Mouse (Mus musculus): ENCODE results near the gene Sox21. TPM values are rescaled to one million over a fixed set of nuclear protein-coding genes. Genes with fewer than 3 reads are reported as not detected.

Sox21 gene
- polyA plus RNA-seq (2015; fragmentation: Nextera tagmentation; extraction: Ambion mirVana) = 6.4 and 8.0 TPM in 2 replicates

GRCm38 (mm10) chr14:118236886-118237289, at the start of gene Sox21:
Gene Sox21, minus strand, starts transcription at chr14:118237030.
- Histone ChIP-seq H3K9me3 (replicated peaks; ENCODE audit: control insufficient read depth, low read length, poor library complexity, severe bottlenecking) (no peaks in the 10 kb centered on the region), H3K27me3 (ENCODE audit: control insufficient read depth, insufficient read depth, low read depth, low read length) (peaks cover 5% of the 10 kb centered on the region)
- peak; percentile 82 for ATAC-seq

GRCm38 (mm10) chr14:118286096-118286495, 49.3 kb upstream of the Sox21 start:
- H3K9me3 ChIP-seq (replicated peaks; ENCODE audit: control insufficient read depth, low read length, poor library complexity, severe bottlenecking) = no peaks in the 10 kb centered on the region
- H3K36me3 ChIP-seq (ENCODE audit: control insufficient read depth, insufficient read depth, low read length) = no peaks in the 10 kb centered on the region
- H3K27ac ChIP-seq (ENCODE audit: low read length) = no peak overlapping the region
- H3K4me2 ChIP-seq (ENCODE audit: low read length) = no peak overlapping the region
- H3K27me3 ChIP-seq (ENCODE audit: control insufficient read depth, insufficient read depth, low read depth, low read length) = no peaks in the 10 kb centered on the region
- H3K9ac ChIP-seq (ENCODE audit: low read depth, low read length) = no peak overlapping the region
- ATAC-seq = no peak
- H3K4me1 ChIP-seq (ENCODE audit: control insufficient read depth, insufficient read depth, low read length) = no peaks in the 10 kb centered on the region
- WGBS = 94% methylated on average over 2 of the region's 2 CpGs
- no peak overlapping the region for H3K4me3 ChIP-seq (ENCODE audit: low read depth, low read length)

More at GRCm38 (mm10) chr14:118236886-118237289, at the start of gene Sox21:
- Histone ChIP-seq H3K36me3 (ENCODE audit: control insufficient read depth, insufficient read depth, low read length) (no peaks in the 10 kb centered on the region), H3K9ac (ENCODE audit: low read depth, low read length) (peak within 1 kb of the TSS; percentile 71), H3K4me1 (ENCODE audit: control insufficient read depth, insufficient read depth, low read length) (peaks cover 23% of the 10 kb centered on the region), H3K27ac (ENCODE audit: low read length) (peak within 1 kb of the TSS; percentile 82), H3K4me3 (ENCODE audit: low read depth, low read length) (peak within 1 kb of the TSS; percentile 59), H3K4me2 (ENCODE audit: low read length) (peak within 1 kb of the TSS; percentile 92)
- 0% methylated on average over 34 of the region's 34 CpGs for WGBS

- H3K4me2 ChIP-seq (ENCODE audit: low read length) = no peak overlapping the region
- H3K9me3 ChIP-seq (replicated peaks; ENCODE audit: control insufficient read depth, low read length, poor library complexity, severe bottlenecking) = no peaks in the 10 kb centered on the region
- no peaks in the 10 kb centered on the region for H3K4me1 ChIP-seq (ENCODE audit: control insufficient read depth, insufficient read depth, low read length)
- H3K4me3 ChIP-seq (ENCODE audit: low read depth, low read length) = no peak overlapping the region
- H3K27me3 ChIP-seq (ENCODE audit: control insufficient read depth, insufficient read depth, low read depth, low read length) = no peaks in the 10 kb centered on the region
- H3K27ac ChIP-seq (ENCODE audit: low read length) = no peak overlapping the region
- H3K9ac ChIP-seq (ENCODE audit: low read depth, low read length) = no peak overlapping the region
- H3K36me3 ChIP-seq (ENCODE audit: control insufficient read depth, insufficient read depth, low read length) = no peaks in the 10 kb centered on the region
- 84% methylated on average over 14 of the region's 14 CpGs for WGBS
- ATAC-seq = no peak
Measured at GRCm38 (mm10) chr14:118282917-118283316, 46.1 kb upstream of the Sox21 start.

- WGBS = 95% methylated on average over 3 of the region's 3 CpGs
- no peak for ATAC-seq
Measured at GRCm38 (mm10) chr14:118282272-118282671, 45.4 kb upstream of the Sox21 start.

GRCm38 (mm10) chr14:118277704-118278498, 41.1 kb upstream of the Sox21 start:
- 88% methylated on average over 7 of the region's 7 CpGs for WGBS
- ATAC-seq = no peak
- no peak overlapping the region for H3K4me2 ChIP-seq (ENCODE audit: low read length)

More at GRCm38 (mm10) chr14:118282272-118282671, 45.4 kb upstream of the Sox21 start:
- Histone ChIP-seq H3K4me3 (ENCODE audit: low read depth, low read length) (no peak overlapping the region), H3K27ac (ENCODE audit: low read length) (no peak overlapping the region), H3K36me3 (ENCODE audit: control insufficient read depth, insufficient read depth, low read length) (no peaks in the 10 kb centered on the region), H3K9ac (ENCODE audit: low read depth, low read length) (no peak overlapping the region), H3K27me3 (ENCODE audit: control insufficient read depth, insufficient read depth, low read depth, low read length) (no peaks in the 10 kb centered on the region), H3K9me3 (replicated peaks; ENCODE audit: control insufficient read depth, low read length, poor library complexity, severe bottlenecking) (no peaks in the 10 kb centered on the region), H3K4me1 (ENCODE audit: control insufficient read depth, insufficient read depth, low read length) (no peaks in the 10 kb centered on the region), H3K4me2 (ENCODE audit: low read length) (no peak overlapping the region)

GRCm38 (mm10) chr14:118272594-118273555, 36.0 kb upstream of the Sox21 start:
- ATAC-seq = no peak
- H3K36me3 ChIP-seq (ENCODE audit: control insufficient read depth, insufficient read depth, low read length) = no peaks in the 10 kb centered on the region
- H3K4me1 ChIP-seq (ENCODE audit: control insufficient read depth, insufficient read depth, low read length) = no peaks in the 10 kb centered on the region
- H3K9me3 ChIP-seq (replicated peaks; ENCODE audit: control insufficient read depth, low read length, poor library complexity, severe bottlenecking) = no peaks in the 10 kb centered on the region
- H3K27ac ChIP-seq (ENCODE audit: low read length) = no peak overlapping the region
- 91% methylated on average over 6 of the region's 6 CpGs for WGBS
- H3K9ac ChIP-seq (ENCODE audit: low read depth, low read length) = no peak overlapping the region
- H3K4me2 ChIP-seq (ENCODE audit: low read length) = no peak overlapping the region
- H3K4me3 ChIP-seq (ENCODE audit: low read depth, low read length) = no peak overlapping the region
- no peaks in the 10 kb centered on the region for H3K27me3 ChIP-seq (ENCODE audit: control insufficient read depth, insufficient read depth, low read depth, low read length)

More at GRCm38 (mm10) chr14:118277704-118278498, 41.1 kb upstream of the Sox21 start:
- Histone ChIP-seq H3K27me3 (ENCODE audit: control insufficient read depth, insufficient read depth, low read depth, low read length) (no peaks in the 10 kb centered on the region), H3K9me3 (replicated peaks; ENCODE audit: control insufficient read depth, low read length, poor library complexity, severe bottlenecking) (no peaks in the 10 kb centered on the region), H3K4me1 (ENCODE audit: control insufficient read depth, insufficient read depth, low read length) (no peaks in the 10 kb centered on the region), H3K36me3 (ENCODE audit: control insufficient read depth, insufficient read depth, low read length) (no peaks in the 10 kb centered on the region), H3K9ac (ENCODE audit: low read depth, low read length) (no peak overlapping the region), H3K27ac (ENCODE audit: low read length) (no peak overlapping the region), H3K4me3 (ENCODE audit: low read depth, low read length) (no peak overlapping the region)

GRCm38 (mm10) chr14:118268849-118269248, 32.0 kb upstream of the Sox21 start:
- H3K4me3 ChIP-seq (ENCODE audit: low read depth, low read length) = no peak overlapping the region
- H3K27ac ChIP-seq (ENCODE audit: low read length) = no peak overlapping the region
- H3K9me3 ChIP-seq (replicated peaks; ENCODE audit: control insufficient read depth, low read length, poor library complexity, severe bottlenecking) = no peaks in the 10 kb centered on the region
- no peak overlapping the region for H3K9ac ChIP-seq (ENCODE audit: low read depth, low read length)
- no peaks in the 10 kb centered on the region for H3K4me1 ChIP-seq (ENCODE audit: control insufficient read depth, insufficient read depth, low read length)
- WGBS = 91% methylated on average over 4 of the region's 4 CpGs
- H3K27me3 ChIP-seq (ENCODE audit: control insufficient read depth, insufficient read depth, low read depth, low read length) = no peaks in the 10 kb centered on the region
- no peaks in the 10 kb centered on the region for H3K36me3 ChIP-seq (ENCODE audit: control insufficient read depth, insufficient read depth, low read length)
- no peak overlapping the region for H3K4me2 ChIP-seq (ENCODE audit: low read length)
- ATAC-seq = no peak

- no peaks in the 10 kb centered on the region for H3K36me3 ChIP-seq (ENCODE audit: control insufficient read depth, insufficient read depth, low read length)
- WGBS = 97% methylated on average over 2 of the region's 2 CpGs
- H3K27ac ChIP-seq (ENCODE audit: low read length) = no peak within 1 kb of the TSS
- H3K4me1 ChIP-seq (ENCODE audit: control insufficient read depth, insufficient read depth, low read length) = no peaks in the 10 kb centered on the region
- no peak within 1 kb of the TSS for H3K9ac ChIP-seq (ENCODE audit: low read depth, low read length)
- H3K4me2 ChIP-seq (ENCODE audit: low read length) = no peak within 1 kb of the TSS
- H3K4me3 ChIP-seq (ENCODE audit: low read depth, low read length) = no peak within 1 kb of the TSS
- H3K9me3 ChIP-seq (replicated peaks; ENCODE audit: control insufficient read depth, low read length, poor library complexity, severe bottlenecking) = no peaks in the 10 kb centered on the region
- no peak for ATAC-seq
- H3K27me3 ChIP-seq (ENCODE audit: control insufficient read depth, insufficient read depth, low read depth, low read length) = no peaks in the 10 kb centered on the region
Measured at GRCm38 (mm10) chr14:118266660-118267059, 29.8 kb upstream of the Sox21 start, which contains the start of gene Gm9376. Gene Gm9376, plus strand, starts transcription at chr14:118266960.

Data from midbrain, embryonic 16.5 days (tissue).